Mouse (Mus musculus): ENCODE measurements around the gene Mast4. TPM values are rescaled to one million over a fixed set of nuclear protein-coding genes. Genes with fewer than 3 reads are reported as not detected.
A peak's percentile ranks its signal among the peaks of the same experiment; 100 is the strongest.

The Mast4 gene
- polyA plus RNA-seq, 1 experiment from 2014 or later: 31.0 TPM

DNA sequence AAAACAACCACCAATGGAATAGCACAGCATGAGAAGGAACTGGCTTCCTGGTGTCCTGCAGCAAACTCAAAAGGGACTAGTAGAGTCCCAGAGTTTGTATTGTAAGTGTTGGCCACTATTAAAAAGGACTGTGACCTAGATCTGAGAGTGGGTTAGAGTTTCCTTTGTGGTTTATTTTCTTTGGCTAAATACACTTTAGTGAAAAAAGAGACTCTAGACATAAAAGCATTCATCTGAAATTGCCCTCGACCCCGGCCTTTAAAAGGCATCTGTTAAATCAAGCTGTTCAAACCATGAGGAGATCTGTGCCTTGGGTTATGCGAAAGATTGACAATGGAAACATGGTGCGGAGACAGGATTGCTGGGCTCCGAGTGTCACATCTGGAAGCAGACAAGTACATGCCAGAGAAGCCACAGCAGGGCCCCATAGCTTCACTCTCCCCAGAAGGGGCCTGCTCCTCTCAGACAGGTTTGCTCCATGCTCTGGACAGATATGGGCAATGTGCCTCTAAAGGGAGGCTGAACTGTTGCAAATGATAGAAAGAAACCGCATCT lies 543.6 kb downstream of the Mast4 start:
- H3K9ac ChIP-seq (ENCODE audit: low read depth, low read length): no peak overlapping the region
- no peaks in the 10 kb centered on the region for H3K9me3 ChIP-seq (ENCODE audit: control insufficient read depth, low read length)
- H3K27me3 ChIP-seq (ENCODE audit: control insufficient read depth, insufficient read depth, low read length): no peaks in the 10 kb centered on the region
- no peak overlapping the region for H3K4me3 ChIP-seq (ENCODE audit: low read length)
- H3K4me1 ChIP-seq (ENCODE audit: control insufficient read depth, insufficient read depth, low read length): no peaks in the 10 kb centered on the region
- WGBS: 29% methylated on average over 6 of the region's 6 CpGs
- no peak overlapping the region for H3K27ac ChIP-seq (ENCODE audit: low read depth, low read length)
- 0 out of 2 replicates have a peak, but pooled peaks cover 6% of the 10 kb centered on the region for H3K36me3 ChIP-seq (ENCODE audit: control insufficient read depth, insufficient read depth, low read length)
- H3K4me2 ChIP-seq (replicated peaks; ENCODE audit: low read depth, low read length): no peak overlapping the region
- ATAC-seq (ENCODE audit: low FRiP score, low TSS enrichment): no peak

DNA sequence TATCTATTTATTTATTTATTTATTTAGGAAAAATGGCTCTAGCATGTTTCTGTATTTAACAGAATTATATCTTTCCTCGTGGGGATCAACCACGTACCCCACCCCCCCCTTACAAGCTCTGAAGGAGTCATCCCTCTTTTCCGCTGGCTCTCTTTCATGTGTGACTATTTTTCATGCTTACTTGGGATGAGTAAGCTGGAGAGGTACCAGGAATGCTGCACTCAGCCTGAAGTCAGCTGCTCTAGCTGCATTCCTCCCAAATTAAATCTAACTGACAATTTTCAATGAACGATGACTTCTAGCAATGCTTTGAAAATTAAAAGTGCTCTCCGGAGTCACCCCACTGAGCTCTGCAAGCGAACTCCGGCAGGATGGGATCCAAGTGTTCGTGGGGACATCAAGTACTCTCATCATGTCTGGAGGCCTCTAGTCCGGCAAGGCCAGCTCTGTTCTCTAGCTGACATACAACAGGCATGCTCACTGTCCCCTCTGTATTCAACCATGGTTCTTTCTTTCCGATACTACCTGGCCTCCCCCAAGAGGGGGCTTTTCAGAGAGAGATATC lies 547.5 kb downstream of the Mast4 start:
- H3K4me1 ChIP-seq (ENCODE audit: control insufficient read depth, insufficient read depth, low read length): no peaks in the 10 kb centered on the region
- no peak overlapping the region for H3K27ac ChIP-seq (ENCODE audit: low read depth, low read length)
- ATAC-seq (ENCODE audit: low FRiP score, low TSS enrichment): no peak
- H3K4me3 ChIP-seq (ENCODE audit: low read length): no peak overlapping the region
- H3K27me3 ChIP-seq (ENCODE audit: control insufficient read depth, insufficient read depth, low read length): no peaks in the 10 kb centered on the region
- 90% methylated on average over 10 of the region's 10 CpGs for WGBS
- 0 out of 2 replicates have a peak, but pooled peaks cover 2% of the 10 kb centered on the region for H3K36me3 ChIP-seq (ENCODE audit: control insufficient read depth, insufficient read depth, low read length)
- no peak overlapping the region for H3K9ac ChIP-seq (ENCODE audit: low read depth, low read length)
- H3K9me3 ChIP-seq (ENCODE audit: control insufficient read depth, low read length): no peaks in the 10 kb centered on the region
- no peak overlapping the region for H3K4me2 ChIP-seq (replicated peaks; ENCODE audit: low read depth, low read length)

DNA sequence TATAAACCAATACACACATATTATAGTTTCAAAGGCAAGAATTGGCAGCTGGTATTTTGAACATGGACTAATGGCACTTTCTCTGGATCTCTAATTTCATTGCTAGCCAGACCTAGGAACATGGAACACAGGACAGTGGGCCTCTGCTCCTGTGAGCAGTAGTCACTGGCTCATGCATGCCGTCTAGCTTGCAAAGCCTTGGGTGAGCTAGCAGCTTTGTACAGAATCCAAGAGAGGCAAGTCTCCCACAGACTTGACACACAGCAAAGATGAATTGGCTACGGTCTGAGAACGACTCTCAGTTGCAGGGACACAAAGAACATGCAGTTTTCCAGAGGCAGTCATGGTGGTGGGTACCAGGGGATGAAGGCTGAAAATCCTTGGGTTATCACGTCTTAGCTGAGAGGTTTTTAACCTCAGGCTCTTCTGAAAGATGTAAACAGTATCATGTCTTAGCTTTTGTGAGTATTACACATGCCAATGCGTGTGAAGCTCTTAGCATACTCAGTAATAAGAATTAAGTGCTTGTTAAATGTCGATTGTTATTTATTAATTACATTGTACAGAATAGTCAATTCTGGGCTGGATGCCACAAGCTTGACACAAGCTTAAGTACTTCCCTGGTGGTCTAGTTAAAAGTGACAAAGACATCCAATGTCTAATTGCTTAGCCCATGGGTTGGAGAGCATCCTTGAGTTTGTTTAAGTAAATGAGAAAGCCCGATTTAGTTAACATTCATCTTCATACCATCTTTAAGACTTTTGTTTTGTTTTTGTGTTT lies 550.6 kb downstream of the Mast4 start:
- H3K36me3 ChIP-seq (ENCODE audit: control insufficient read depth, insufficient read depth, low read length): 0 out of 2 replicates have a peak, but pooled peaks cover 2% of the 10 kb centered on the region
- H3K27me3 ChIP-seq (ENCODE audit: control insufficient read depth, insufficient read depth, low read length): no peaks in the 10 kb centered on the region
- H3K4me2 ChIP-seq (replicated peaks; ENCODE audit: low read depth, low read length): no peak overlapping the region
- WGBS: 86% methylated on average over 7 of the region's 7 CpGs
- H3K4me3 ChIP-seq (ENCODE audit: low read length): no peak overlapping the region
- H3K9ac ChIP-seq (ENCODE audit: low read depth, low read length): no peak overlapping the region
- no peaks in the 10 kb centered on the region for H3K9me3 ChIP-seq (ENCODE audit: control insufficient read depth, low read length)
- ATAC-seq (ENCODE audit: low FRiP score, low TSS enrichment): no peak
- no peaks in the 10 kb centered on the region for H3K4me1 ChIP-seq (ENCODE audit: control insufficient read depth, insufficient read depth, low read length)
- no peak overlapping the region for H3K27ac ChIP-seq (ENCODE audit: low read depth, low read length)

DNA sequence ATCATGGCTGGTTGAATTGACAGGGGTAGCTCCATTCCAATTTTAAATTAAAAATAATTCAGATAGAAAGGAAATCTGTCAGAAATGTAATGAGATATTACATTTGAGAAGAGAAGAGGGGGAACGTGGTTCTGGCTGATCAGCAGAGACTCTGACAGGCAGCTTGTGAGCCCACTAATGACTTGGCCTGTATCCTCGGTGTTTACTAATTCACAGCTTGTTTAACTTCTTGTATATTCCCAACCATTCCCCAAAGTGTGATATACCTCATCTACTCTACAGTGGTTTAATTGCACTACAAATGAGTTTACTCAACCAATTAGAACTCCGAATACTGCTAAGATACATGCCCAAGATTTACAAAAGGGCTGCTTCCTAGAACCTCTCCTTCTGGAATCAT lies 555.0 kb downstream of the Mast4 start:
- no peak overlapping the region for H3K4me2 ChIP-seq (replicated peaks; ENCODE audit: low read depth, low read length)
- 91% methylated on average over 3 of the region's 3 CpGs for WGBS
- H3K27ac ChIP-seq (ENCODE audit: low read depth, low read length): no peak overlapping the region
- H3K4me1 ChIP-seq (ENCODE audit: control insufficient read depth, insufficient read depth, low read length): no peaks in the 10 kb centered on the region
- H3K9me3 ChIP-seq (ENCODE audit: control insufficient read depth, low read length): no peaks in the 10 kb centered on the region
- no peak for ATAC-seq (ENCODE audit: low FRiP score, low TSS enrichment)
- no peaks in the 10 kb centered on the region for H3K27me3 ChIP-seq (ENCODE audit: control insufficient read depth, insufficient read depth, low read length)
- no peak overlapping the region for H3K9ac ChIP-seq (ENCODE audit: low read depth, low read length)
- H3K4me3 ChIP-seq (ENCODE audit: low read length): no peak overlapping the region
- peaks cover 3% of the 10 kb centered on the region for H3K36me3 ChIP-seq (ENCODE audit: control insufficient read depth, insufficient read depth, low read length)

DNA sequence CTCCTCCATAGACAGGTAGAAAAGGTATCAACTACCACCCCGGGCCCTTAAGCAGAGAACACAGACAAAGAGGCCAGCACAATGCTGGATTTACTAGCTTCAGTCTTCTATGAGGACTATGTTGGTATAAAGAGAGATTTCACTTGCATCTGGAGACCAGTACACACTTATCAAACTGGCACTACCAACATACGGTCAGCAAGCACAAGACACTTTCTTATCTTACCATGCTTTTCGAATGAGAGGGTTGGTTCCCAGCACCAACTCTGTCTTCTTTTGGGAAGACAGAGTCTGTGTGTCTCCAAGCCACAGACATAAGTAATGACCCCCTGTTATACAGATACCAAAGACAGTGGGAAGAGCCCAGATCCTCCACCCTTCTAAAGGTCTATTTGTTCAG lies 555.4 kb downstream of the Mast4 start:
- ATAC-seq (ENCODE audit: low FRiP score, low TSS enrichment): no peak
- whole genome bisulfite sequencing: 98% methylated on average over 3 of the region's 3 CpGs
- no peaks in the 10 kb centered on the region for H3K9me3 ChIP-seq (ENCODE audit: control insufficient read depth, low read length)
- H3K4me3 ChIP-seq (ENCODE audit: low read length): no peak overlapping the region
- H3K27ac ChIP-seq (ENCODE audit: low read depth, low read length): no peak overlapping the region
- no peak overlapping the region for H3K4me2 ChIP-seq (replicated peaks; ENCODE audit: low read depth, low read length)
- no peak overlapping the region for H3K9ac ChIP-seq (ENCODE audit: low read depth, low read length)
- H3K4me1 ChIP-seq (ENCODE audit: control insufficient read depth, insufficient read depth, low read length): no peaks in the 10 kb centered on the region
- H3K36me3 ChIP-seq (ENCODE audit: control insufficient read depth, insufficient read depth, low read length): peaks cover 3% of the 10 kb centered on the region
- no peaks in the 10 kb centered on the region for H3K27me3 ChIP-seq (ENCODE audit: control insufficient read depth, insufficient read depth, low read length)

DNA sequence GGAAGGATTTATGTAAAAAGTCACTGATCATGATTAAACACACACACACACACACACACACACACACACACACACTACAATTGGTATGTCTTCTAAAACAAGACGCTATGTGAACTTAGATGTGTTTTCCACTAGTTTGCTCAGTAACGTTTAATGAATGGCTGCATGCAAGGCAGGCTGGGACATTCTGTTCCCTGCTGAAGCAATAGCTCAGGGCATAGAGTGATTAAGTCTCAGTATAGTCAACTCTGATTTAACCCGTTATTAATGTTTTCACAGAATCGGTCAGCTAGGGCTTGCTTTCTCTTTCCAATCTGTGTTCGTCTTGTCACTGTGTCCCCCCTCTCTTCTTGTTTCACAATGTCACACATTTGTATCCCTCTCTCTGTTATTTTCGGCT lies 558.8 kb downstream of the Mast4 start:
- no peak for ATAC-seq (ENCODE audit: low FRiP score, low TSS enrichment)
- H3K27ac ChIP-seq (ENCODE audit: low read depth, low read length): no peak overlapping the region
- WGBS: 88% methylated on average over 6 of the region's 6 CpGs
- no peak overlapping the region for H3K9ac ChIP-seq (ENCODE audit: low read depth, low read length)
- no peaks in the 10 kb centered on the region for H3K27me3 ChIP-seq (ENCODE audit: control insufficient read depth, insufficient read depth, low read length)
- no peaks in the 10 kb centered on the region for H3K4me1 ChIP-seq (ENCODE audit: control insufficient read depth, insufficient read depth, low read length)
- H3K4me2 ChIP-seq (replicated peaks; ENCODE audit: low read depth, low read length): no peak overlapping the region
- H3K36me3 ChIP-seq (ENCODE audit: control insufficient read depth, insufficient read depth, low read length): peaks cover 10% of the 10 kb centered on the region
- no peak overlapping the region for H3K4me3 ChIP-seq (ENCODE audit: low read length)
- no peaks in the 10 kb centered on the region for H3K9me3 ChIP-seq (ENCODE audit: control insufficient read depth, low read length)

DNA sequence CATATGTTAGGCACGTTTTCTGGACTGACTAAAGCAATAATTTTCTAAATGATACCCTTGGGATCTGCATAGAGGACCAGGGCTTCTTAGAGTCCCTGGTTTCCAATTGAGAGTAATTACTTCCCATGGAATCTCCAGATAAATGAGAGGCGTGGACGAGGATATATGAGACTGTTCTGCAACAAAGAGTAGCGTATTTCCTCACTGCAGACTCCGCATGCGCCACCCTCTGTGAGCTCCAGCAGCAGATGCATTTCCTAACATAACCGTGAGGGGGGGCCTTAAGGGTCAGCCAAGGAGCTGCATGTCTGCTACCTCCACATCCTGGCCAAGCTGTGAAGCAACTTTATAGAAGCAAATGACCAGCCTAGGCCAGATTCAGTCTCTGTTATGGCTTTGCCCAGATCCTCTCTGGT lies 559.5 kb downstream of the Mast4 start:
- ATAC-seq (ENCODE audit: low FRiP score, low TSS enrichment): peak; percentile 60; the same call in 1 of the 2 replicates
- Histone ChIP-seq H3K36me3 (ENCODE audit: control insufficient read depth, insufficient read depth, low read length) (peaks cover 10% of the 10 kb centered on the region), H3K4me3 (ENCODE audit: low read length) (no peak overlapping the region), H3K9me3 (ENCODE audit: control insufficient read depth, low read length) (no peaks in the 10 kb centered on the region), H3K27me3 (ENCODE audit: control insufficient read depth, insufficient read depth, low read length) (no peaks in the 10 kb centered on the region), H3K27ac (ENCODE audit: low read depth, low read length) (0 out of 2 replicates have a peak overlapping the region, but pooled peaks have one; percentile 24), H3K9ac (ENCODE audit: low read depth, low read length) (no peak overlapping the region), H3K4me1 (ENCODE audit: control insufficient read depth, insufficient read depth, low read length) (no peaks in the 10 kb centered on the region), H3K4me2 (replicated peaks; ENCODE audit: low read depth, low read length) (no peak overlapping the region)
- 46% methylated on average over 7 of the region's 7 CpGs for WGBS

DNA sequence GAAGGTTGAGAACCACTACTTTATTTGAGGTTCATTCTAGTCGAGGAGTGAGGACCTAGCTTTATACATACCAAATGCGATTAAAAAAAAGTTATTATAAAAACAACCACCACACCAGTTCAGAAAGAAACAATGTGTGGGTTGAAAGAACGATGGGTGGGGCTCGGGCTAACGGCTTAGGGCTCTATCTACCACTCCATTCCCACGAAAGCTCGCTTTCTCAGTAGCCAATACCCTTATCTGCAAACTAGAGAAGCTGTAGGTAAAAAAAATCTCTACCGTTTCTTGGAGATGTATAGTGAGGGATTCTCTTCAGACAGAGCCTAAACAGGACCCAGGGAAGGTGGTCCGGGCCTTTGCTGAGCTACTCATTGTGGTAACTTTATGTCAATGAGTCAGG lies 561.1 kb downstream of the Mast4 start:
- Histone ChIP-seq H3K4me3 (ENCODE audit: low read length) (no peak overlapping the region), H3K27ac (ENCODE audit: low read depth, low read length) (no peak overlapping the region), H3K4me2 (replicated peaks; ENCODE audit: low read depth, low read length) (no peak overlapping the region), H3K4me1 (ENCODE audit: control insufficient read depth, insufficient read depth, low read length) (no peaks in the 10 kb centered on the region), H3K9me3 (ENCODE audit: control insufficient read depth, low read length) (no peaks in the 10 kb centered on the region), H3K27me3 (ENCODE audit: control insufficient read depth, insufficient read depth, low read length) (no peaks in the 10 kb centered on the region), H3K9ac (ENCODE audit: low read depth, low read length) (no peak overlapping the region), H3K36me3 (ENCODE audit: control insufficient read depth, insufficient read depth, low read length) (peaks cover 12% of the 10 kb centered on the region)
- no peak for ATAC-seq (ENCODE audit: low FRiP score, low TSS enrichment)
- 90% methylated on average over 9 of the region's 9 CpGs for WGBS

DNA sequence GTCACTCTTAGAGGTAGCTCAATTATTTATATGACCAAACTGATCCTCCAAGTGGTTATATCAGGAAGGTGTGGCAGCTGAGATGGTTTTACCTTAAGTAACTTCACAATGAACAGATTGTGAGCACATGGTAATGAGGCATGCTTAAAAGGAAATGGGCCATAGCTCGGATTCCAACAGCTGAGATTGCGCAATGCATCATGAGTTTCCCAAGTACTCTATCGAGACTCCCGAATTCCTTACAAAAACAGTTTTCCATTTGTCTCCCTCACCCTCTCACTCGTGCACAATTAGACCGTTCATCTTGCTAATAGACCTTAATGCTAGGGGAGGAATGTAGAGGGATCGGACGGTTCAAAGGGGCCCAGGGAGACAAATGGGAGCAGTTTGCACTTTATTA lies 564.1 kb downstream of the Mast4 start:
- H3K36me3 ChIP-seq (ENCODE audit: control insufficient read depth, insufficient read depth, low read length): peaks cover 14% of the 10 kb centered on the region; the same call in 1 of the 2 replicates
- H3K4me3 ChIP-seq (ENCODE audit: low read length): no peak overlapping the region
- 31% methylated on average over 8 of the region's 8 CpGs for WGBS
- no peaks in the 10 kb centered on the region for H3K9me3 ChIP-seq (ENCODE audit: control insufficient read depth, low read length)
- no peak overlapping the region for H3K4me2 ChIP-seq (replicated peaks; ENCODE audit: low read depth, low read length)
- no peak overlapping the region for H3K9ac ChIP-seq (ENCODE audit: low read depth, low read length)
- ATAC-seq (ENCODE audit: low FRiP score, low TSS enrichment): no peak
- no peaks in the 10 kb centered on the region for H3K27me3 ChIP-seq (ENCODE audit: control insufficient read depth, insufficient read depth, low read length)
- no peaks in the 10 kb centered on the region for H3K4me1 ChIP-seq (ENCODE audit: control insufficient read depth, insufficient read depth, low read length)
- H3K27ac ChIP-seq (ENCODE audit: low read depth, low read length): no peak overlapping the region
